In genomic region chr19:11811688-11812365, GRCm38 (mm10) we compare ENCODE assay signal across 11 mouse cellular contexts. TPM values are rescaled to one million over a fixed set of nuclear protein-coding genes. Genes with fewer than 3 reads are reported as not detected.
DNase-seq lines count a peak whose midpoint lies in the region; ATAC-seq and TF ChIP-seq lines count a peak whose summit lies in the region.
"Had no signal": no experiment of that assay in that cellular context is flagged by ENCODE, and none has a peak within 500 bp of the region (broad histone marks: within the 10 kb centered on the region; RNA-seq: fewer than 3 reads in every experiment).

No protein-coding gene starts in this region.

- peak; percentile 79; the same call in 1 of the 2 replicates for ATAC-seq in embryonic facial prominence, embryonic 14.5 days (ENCODE audit: low read depth)
- ATAC-seq in midbrain, embryonic 14.5 days (ENCODE audit: low FRiP score, low TSS enrichment), result peak; percentile 92

- no peak overlapping the region for H3K4me2 ChIP-seq in embryonic facial prominence, embryonic 14.5 days (ENCODE audit: low read depth, low read length)
- H3K4me2 ChIP-seq in midbrain, embryonic 14.5 days (ENCODE audit: low read length), result peak overlapping the region; percentile 29

- TF ChIP-seq POLR2A in cerebellum, adult 2 months (IDR thresholded peaks at IDR 0.05; ENCODE audit: borderline replicate concordance, insufficient read depth, low read length), result no peak

- H3K27ac ChIP-seq in embryonic facial prominence, embryonic 14.5 days (replicated peaks; ENCODE audit: low read depth, low read length), result no peak overlapping the region
- peak overlapping the region; percentile 74 for H3K27ac ChIP-seq in midbrain, embryonic 14.5 days (replicated peaks; ENCODE audit: low read depth, low read length)
- no peak overlapping the region for H3K27ac ChIP-seq in limb, embryonic 10.5 days
- no peak overlapping the region for H3K27ac ChIP-seq in cerebellum, adult 2 months (ENCODE audit: insufficient read depth, low read length)
- H3K27ac ChIP-seq: liver, embryonic 14.5 days had no signal

- no peaks in the 10 kb centered on the region for H3K4me1 ChIP-seq in embryonic facial prominence, embryonic 14.5 days (ENCODE audit: control insufficient read depth, insufficient read depth, low read length)
- peaks cover 25% of the 10 kb centered on the region for H3K4me1 ChIP-seq in midbrain, embryonic 14.5 days (ENCODE audit: control insufficient read depth, insufficient read depth, low read length)
- H3K4me1 ChIP-seq in limb, embryonic 10.5 days, result no peaks in the 10 kb centered on the region
- H3K4me1 ChIP-seq in cerebellum, adult 2 months (ENCODE audit: control insufficient read depth, insufficient read depth, low read length), result no peaks in the 10 kb centered on the region; the same call in 1 of the 2 replicates

- DNase-seq in cerebellum, postnatal 10 days, result peak; percentile 8 to 15
- DNase-seq in cerebellum, adult 9-10 months, result no peak
- DNase-seq in embryonic facial prominence, embryonic 14.5 days (ENCODE audit: low spot score), result peak; percentile 64
- peak; percentile 11 for DNase-seq in kidney, adult 18-20 months
- peak; percentile 88 for DNase-seq in midbrain, embryonic 14.5 days
- DNase-seq in cerebellum, adult 18-20 months, result no peak
- DNase-seq in limb, embryonic 10.5 days (ENCODE audit: low spot score), result no peak
- DNase-seq in cerebellum, adult 2 months, result no peak

- no peak for TF ChIP-seq CTCF in cerebellum, adult 2 months (IDR thresholded peaks at IDR 0.05; ENCODE audit: borderline replicate concordance, insufficient read depth, low read depth, low read length)

- peaks cover 8% of the 10 kb centered on the region; the same call in 1 of the 2 replicates for H3K27me3 ChIP-seq in embryonic facial prominence, embryonic 14.5 days (replicated peaks; ENCODE audit: control insufficient read depth, insufficient read depth, low read length)
- no peaks in the 10 kb centered on the region; the same call in 1 of the 2 replicates for H3K27me3 ChIP-seq in midbrain, embryonic 14.5 days (ENCODE audit: control insufficient read depth, insufficient read depth, low read length)
- H3K27me3 ChIP-seq in limb, embryonic 10.5 days (ENCODE audit: low read depth, poor library complexity, severe bottlenecking), result peaks cover 19% of the 10 kb centered on the region
- H3K27me3 ChIP-seq in cerebellum, adult 2 months (ENCODE audit: control insufficient read depth, insufficient read depth, low read length), result no peaks in the 10 kb centered on the region

- H3K9me3 ChIP-seq in embryonic facial prominence, embryonic 14.5 days (ENCODE audit: control insufficient read depth, low read length), result no peaks in the 10 kb centered on the region
- H3K9me3 ChIP-seq in midbrain, embryonic 14.5 days (ENCODE audit: control insufficient read depth, low read length), result no peaks in the 10 kb centered on the region
- no peaks in the 10 kb centered on the region for H3K9me3 ChIP-seq in limb, embryonic 10.5 days (replicated peaks)

- no peaks in the 10 kb centered on the region for H3K36me3 ChIP-seq in embryonic facial prominence, embryonic 14.5 days (ENCODE audit: control insufficient read depth, insufficient read depth, low read length)
- no peaks in the 10 kb centered on the region for H3K36me3 ChIP-seq in midbrain, embryonic 14.5 days (ENCODE audit: control insufficient read depth, insufficient read depth, low read length)
- no peaks in the 10 kb centered on the region for H3K36me3 ChIP-seq in limb, embryonic 10.5 days

- no peak overlapping the region for H3K9ac ChIP-seq in embryonic facial prominence, embryonic 14.5 days (ENCODE audit: low read depth, low read length)
- H3K9ac ChIP-seq in midbrain, embryonic 14.5 days (replicated peaks; ENCODE audit: low read length), result no peak overlapping the region
- H3K9ac ChIP-seq: liver, embryonic 14.5 days had no signal

- WGBS in embryonic facial prominence, embryonic 14.5 days, result 54% methylated on average over 5 of the region's 5 CpGs
- WGBS in midbrain, embryonic 14.5 days, result 11% methylated on average over 5 of the region's 5 CpGs
- WGBS in limb, embryonic 10.5 days, result 73% methylated on average over 5 of the region's 5 CpGs
- 58% methylated on average over 5 of the region's 5 CpGs for WGBS in cerebellum, adult 2 months

- H3K4me3 ChIP-seq in embryonic facial prominence, embryonic 14.5 days (ENCODE audit: low read depth, low read length), result no peak overlapping the region
- no peak overlapping the region for H3K4me3 ChIP-seq in midbrain, embryonic 14.5 days (replicated peaks; ENCODE audit: low read depth, low read length)
- H3K4me3 ChIP-seq in limb, embryonic 10.5 days, result no peak overlapping the region
- no peak overlapping the region for H3K4me3 ChIP-seq in cerebellum, adult 2 months (replicated peaks; ENCODE audit: insufficient read depth, low read depth, low read length)

RNA-seq across cellular contexts. Expression of gene Stx3, which starts 7.4 kb away (rescaled TPM):
- polyA plus RNA-seq in embryonic facial prominence, embryonic 14.5 days (2014; fragmentation: Nextera tagmentation; extraction: Ambion mirVana), result 8.7 and 8.8 TPM in 2 replicates
- polyA plus RNA-seq in midbrain, embryonic 14.5 days (2014; fragmentation: Nextera tagmentation; extraction: Ambion mirVana), result 31.6 and 32.2 TPM in 2 replicates
- 5.6 and 6.3 TPM in 2 replicates for polyA plus RNA-seq in limb, embryonic 10.5 days (2016; fragmentation: Nextera tagmentation; extraction: Ambion mirVana)
- 58.1 and 63.1 TPM in 2 replicates for polyA plus RNA-seq in cerebellum, adult 2 months (2012; rRNA removed)

RNA-seq across cellular contexts. Expression of gene Olfr1417, which starts 27.2 kb away (rescaled TPM):
- not detected in 2 replicates for polyA plus RNA-seq in embryonic facial prominence, embryonic 14.5 days (2014; fragmentation: Nextera tagmentation; extraction: Ambion mirVana)
- 0.45 TPM in 1 of 2 replicates, not detected in the other for polyA plus RNA-seq in midbrain, embryonic 14.5 days (2014; fragmentation: Nextera tagmentation; extraction: Ambion mirVana)
- 0.06 TPM in 1 of 2 replicates, not detected in the other for polyA plus RNA-seq in limb, embryonic 10.5 days (2016; fragmentation: Nextera tagmentation; extraction: Ambion mirVana)
- 0.11 TPM in 1 of 2 replicates, not detected in the other for polyA plus RNA-seq in cerebellum, adult 2 months (2012; rRNA removed)
- polyA plus RNA-seq: C2C12; cortical plate, adult 2 months; liver, embryonic 14.5 days had no signal

RNA-seq across cellular contexts. Expression of gene Mrpl16, which starts 41.6 kb away (rescaled TPM):
- 48.9 and 51.9 TPM in 2 replicates for polyA plus RNA-seq in embryonic facial prominence, embryonic 14.5 days (2014; fragmentation: Nextera tagmentation; extraction: Ambion mirVana)
- polyA plus RNA-seq in midbrain, embryonic 14.5 days (2014; fragmentation: Nextera tagmentation; extraction: Ambion mirVana), result 48.7 and 56.0 TPM in 2 replicates
- polyA plus RNA-seq in limb, embryonic 10.5 days (2016; fragmentation: Nextera tagmentation; extraction: Ambion mirVana), result 54.2 and 63.0 TPM in 2 replicates
- polyA plus RNA-seq in cerebellum, adult 2 months (2012; rRNA removed), result 41.0 and 41.6 TPM in 2 replicates

RNA-seq across cellular contexts. Expression of gene Olfr1418, which starts 49.0 kb away (rescaled TPM):
- polyA plus RNA-seq in embryonic facial prominence, embryonic 14.5 days (2014; fragmentation: Nextera tagmentation; extraction: Ambion mirVana), result not detected in 2 replicates
- not detected in 2 replicates for polyA plus RNA-seq in midbrain, embryonic 14.5 days (2014; fragmentation: Nextera tagmentation; extraction: Ambion mirVana)
- not detected in 2 replicates for polyA plus RNA-seq in limb, embryonic 10.5 days (2016; fragmentation: Nextera tagmentation; extraction: Ambion mirVana)
- polyA plus RNA-seq in cerebellum, adult 2 months (2012; rRNA removed), result not detected in 2 replicates
- polyA plus RNA-seq: C2C12; cortical plate, adult 2 months; liver, embryonic 14.5 days had no signal

Comparison
In these comparisons a context has a peak if more than half of its experiments do, and no peak if none do; other contexts are left out.
1. DNase-seq: peak in cerebellum, postnatal 10 days (2 of 2), embryonic facial prominence, embryonic 14.5 days (single experiment), kidney, adult 18-20 months (single experiment) and midbrain, embryonic 14.5 days (single experiment); none in cerebellum, adult 9-10 months (single experiment), cerebellum, adult 18-20 months (0 of 2), limb, embryonic 10.5 days (single experiment) and cerebellum, adult 2 months (0 of 2).